ENCODE assay signal across 8 mouse cellular contexts in genomic region chr2:73486120-73486601, GRCm38 (mm10). TPM values are rescaled to one million over a fixed set of nuclear protein-coding genes. Genes with fewer than 3 reads are reported as not detected.
DNase-seq lines count a peak whose midpoint lies in the region; ATAC-seq lines count a peak whose summit lies in the region.

No protein-coding gene starts in this region.

- no peak for DNase-seq in heart, adult 9 months (ENCODE audit: low spot score in 2 of 2)
- peak; percentile 44 to 49 for DNase-seq in lung, adult 18-20 months
- DNase-seq in adipocyte (ENCODE audit: low spot score) = no peak
- DNase-seq in right cerebral cortex, postnatal 4 days = no peak
- no peak for DNase-seq in cerebellum, postnatal 4 days (ENCODE audit: low spot score in 2 of 2)

- H3K27ac ChIP-seq in heart, embryonic 13.5 days (replicated peaks) = peak overlapping the region; percentile 85
- peak overlapping the region; percentile 73 for H3K27ac ChIP-seq in stomach, embryonic 15.5 days

- WGBS in heart, embryonic 13.5 days = 72% methylated on average over 8 of the region's 8 CpGs
- WGBS in stomach, embryonic 15.5 days = 71% methylated on average over 8 of the region's 8 CpGs

- no peak for ATAC-seq in heart, embryonic 13.5 days (ENCODE audit: extremely low read depth, insufficient number of reproducible peaks, low FRiP score, low TSS enrichment)
- 0 out of 2 replicates have a peak, but pooled peaks have one; percentile 44 for ATAC-seq in erythroblast, adult 5-6 weeks (replicated peaks; ENCODE audit: low FRiP score, poor library complexity, severe bottlenecking)
- no peak for ATAC-seq in stomach, embryonic 15.5 days (ENCODE audit: insufficient read depth, low FRiP score, low read depth)

- peaks cover 47% of the 10 kb centered on the region for H3K4me1 ChIP-seq in heart, embryonic 13.5 days
- peaks cover 28% of the 10 kb centered on the region for H3K4me1 ChIP-seq in stomach, embryonic 15.5 days

- peak overlapping the region; percentile 32; the same call in 1 of the 2 replicates for H3K4me3 ChIP-seq in heart, embryonic 13.5 days
- no peak overlapping the region for H3K4me3 ChIP-seq in stomach, embryonic 15.5 days (replicated peaks)

- no peaks in the 10 kb centered on the region for H3K27me3 ChIP-seq in heart, embryonic 13.5 days (replicated peaks)
- H3K27me3 ChIP-seq in stomach, embryonic 15.5 days (replicated peaks) = no peaks in the 10 kb centered on the region

- no peaks in the 10 kb centered on the region for H3K9me3 ChIP-seq in heart, embryonic 13.5 days
- H3K9me3 ChIP-seq in stomach, embryonic 15.5 days = no peaks in the 10 kb centered on the region

- peak overlapping the region; percentile 61 for H3K4me2 ChIP-seq in heart, embryonic 13.5 days
- H3K4me2 ChIP-seq in stomach, embryonic 15.5 days = no peak overlapping the region

- H3K9ac ChIP-seq in heart, embryonic 13.5 days = peak overlapping the region; percentile 3; the same call in 1 of the 2 replicates
- no peak overlapping the region for H3K9ac ChIP-seq in stomach, embryonic 15.5 days

- no peaks in the 10 kb centered on the region for H3K36me3 ChIP-seq in heart, embryonic 13.5 days
- H3K36me3 ChIP-seq in stomach, embryonic 15.5 days = no peaks in the 10 kb centered on the region

RNA-seq across cellular contexts. Expression of gene Wipf1, which starts 43.4 kb away (rescaled TPM):
- 4.0 and 5.0 TPM in 2 replicates for polyA plus RNA-seq in heart, embryonic 13.5 days (2015; fragmentation: Nextera tagmentation; extraction: Ambion mirVana)
- 17.3 and 23.6 TPM in 2 replicates for total RNA-seq in erythroblast, adult 5-6 weeks (2015; ENCODE audit: low replicate concordance)
- total RNA-seq in erythroblast, adult 5-6 weeks (2017; ENCODE audit: low replicate concordance) = 4.5 and 4.7 TPM in 2 replicates
- 6.9 and 7.6 TPM in 2 replicates for polyA plus RNA-seq in stomach, embryonic 15.5 days (2015; fragmentation: Nextera tagmentation; extraction: Ambion mirVana)

Comparison
In these comparisons a context has a peak if more than half of its experiments do, and no peak if none do; other contexts are left out.
1. DNase-seq: peak in lung, adult 18-20 months (2 of 2); none in heart, adult 9 months (0 of 2), adipocyte (single experiment), right cerebral cortex, postnatal 4 days (single experiment) and cerebellum, postnatal 4 days (0 of 2).